Mouse (Mus musculus) lung, postnatal 0 days (tissue): ENCODE results near the gene Spryd3. TPM values are rescaled to one million over a fixed set of nuclear protein-coding genes. Genes with fewer than 3 reads are reported as not detected.

Source experiments
- ATAC-seq: fragments of 200-750 bp; cut with Nextera tagmentation; 2 replicates; pipeline ENCODE4 v1.8.0; 2017; ENCODE audit warnings: moderate library complexity
- DNase-seq: peaks from one replicate; pipeline ENCODE4 v3.0.0-alpha.2; 2016; ENCODE audit warnings: low spot score
- H3K27ac ChIP-seq: fragments of 300-500 bp; sonication (generic); 2 replicates; pipeline ENCODE4 v1.5.1; 2014; ENCODE audit warnings: antibody characterized with exemption, mild to moderate bottlenecking, low read length, mixed read lengths
- H3K27me3 ChIP-seq: fragments of 300-500 bp; sonication (generic); replicated peaks from 2 replicates; pipeline ENCODE4 v1.6.1; 2014; ENCODE audit warnings: low read length, mixed read lengths; ENCODE audit not compliant: insufficient read depth
- H3K36me3 ChIP-seq: fragments of 300-500 bp; sonication (generic); 2 replicates; pipeline ENCODE4 v1.6.1; 2014; ENCODE audit warnings: low read length, mixed read lengths; ENCODE audit not compliant: insufficient read depth
- H3K4me1 ChIP-seq: fragments of 300-500 bp; sonication (generic); 2 replicates; pipeline ENCODE4 v1.6.1; 2014; ENCODE audit warnings: antibody characterized with exemption, low read depth, low read length, mixed read lengths; ENCODE audit not compliant: insufficient read depth
- H3K4me2 ChIP-seq: fragments of 300-500 bp; sonication (generic); replicated peaks from 2 replicates; pipeline ENCODE4 v1.6.1; 2014; ENCODE audit warnings: low read depth, mild to moderate bottlenecking, low read length, moderate library complexity, mixed read lengths
- H3K4me3 ChIP-seq: fragments of 300-500 bp; sonication (generic); 2 replicates; pipeline ENCODE4 v1.5.1; 2014; ENCODE audit warnings: low read depth, low read length
- H3K9ac ChIP-seq: fragments of 300-500 bp; sonication (generic); replicated peaks from 2 replicates; pipeline ENCODE4 v1.6.1; 2014; ENCODE audit warnings: low read depth, mild to moderate bottlenecking
- H3K9me3 ChIP-seq: fragments of 300-500 bp; sonication (generic); 2 replicates; pipeline ENCODE4 v1.6.1; 2016; ENCODE audit warnings: low read length, mixed read lengths
- CTCF ChIP-seq: IDR thresholded peaks from 2 replicates; pipeline ENCODE4 v1.5.1; 2016; ENCODE audit warnings: antibody characterized with exemption, mild to moderate bottlenecking
- EP300 ChIP-seq: IDR thresholded peaks from 2 replicates; pipeline ENCODE4 v1.6.1; 2016; ENCODE audit warnings: antibody characterized with exemption, mild to moderate bottlenecking, control low read depth
- WGBS: fragments of 180-500 bp; shearing (Covaris S2); extraction: QIAGEN DNeasy Blood & Tissue Kit; methylation state at CpG from one replicate; pipeline ENCODE4 v1.1.7; 2014; 5-methylcytosine and 5-hydroxymethylcytosine counted together
- polyA plus RNA-seq: library from polyadenylated mRNA; unstranded; fragments of >200 nt; fragmentation: Nextera tagmentation; extraction: Ambion mirVana; gene quantifications from 2 replicates; pipeline ENCODE4 v1.2.1, GENCODE M21; 2015

Gene Spryd3
- polyA plus RNA-seq, 1 experiment from 2014 or later, result 22.2 TPM

- Histone ChIP-seq H3K4me1 (no peaks in the 10 kb centered on the region), H3K9ac (no peak overlapping the region), H3K4me3 (no peak overlapping the region), H3K4me2 (no peak overlapping the region), H3K9me3 (no peaks in the 10 kb centered on the region), H3K27me3 (no peaks in the 10 kb centered on the region), H3K27ac (no peak overlapping the region), H3K36me3 (peaks cover 71% of the 10 kb centered on the region)
- TF ChIP-seq CTCF (no peak), EP300 (no peak)
- no peak; the same call in 1 of the 2 replicates for ATAC-seq
- 70% methylated on average over 1 of the region's 1 CpGs for WGBS
- no peak for DNase-seq
Measured at GRCm38 (mm10) chr15:102091688-102092087, 44.3 kb downstream of the Spryd3 start.

- no peaks in the 10 kb centered on the region for H3K27me3 ChIP-seq
- peaks cover 77% of the 10 kb centered on the region for H3K36me3 ChIP-seq
- H3K27ac ChIP-seq, result no peak overlapping the region
- no peak overlapping the region for H3K9ac ChIP-seq
- no peaks in the 10 kb centered on the region for H3K4me1 ChIP-seq
- no peak overlapping the region for H3K4me2 ChIP-seq
- 61% methylated on average over 12 of the region's 12 CpGs for WGBS
- H3K4me3 ChIP-seq, result no peak overlapping the region
- TF ChIP-seq CTCF (no peak), EP300 (no peak)
- DNase-seq (no peak), ATAC-seq (no peak)
- no peaks in the 10 kb centered on the region for H3K9me3 ChIP-seq
Measured at GRCm38 (mm10) chr15:102091063-102091679, 44.9 kb downstream of the Spryd3 start.

- H3K36me3 ChIP-seq, result peaks cover 73% of the 10 kb centered on the region
- no peak overlapping the region for H3K27ac ChIP-seq
- H3K9me3 ChIP-seq, result no peaks in the 10 kb centered on the region
- 69% methylated on average over 12 of the region's 12 CpGs for WGBS
- ATAC-seq (no peak), DNase-seq (no peak)
- TF ChIP-seq CTCF (no peak), EP300 (no peak)
- no peak overlapping the region for H3K9ac ChIP-seq
- H3K4me1 ChIP-seq, result no peaks in the 10 kb centered on the region
- no peaks in the 10 kb centered on the region for H3K27me3 ChIP-seq
- H3K4me2 ChIP-seq, result no peak overlapping the region
- H3K4me3 ChIP-seq, result no peak overlapping the region
Measured at GRCm38 (mm10) chr15:102089914-102090585, 46.0 kb downstream of the Spryd3 start.

GRCm38 (mm10) chr15:102083028-102083427, 53.0 kb downstream of the Spryd3 start:
- peaks cover 37% of the 10 kb centered on the region; the same call in 1 of the 2 replicates for H3K36me3 ChIP-seq
- no peak overlapping the region for H3K27ac ChIP-seq
- no peaks in the 10 kb centered on the region for H3K27me3 ChIP-seq
- ATAC-seq, result no peak
- H3K9me3 ChIP-seq, result no peaks in the 10 kb centered on the region
- WGBS, result 67% methylated on average over 4 of the region's 4 CpGs
- TF ChIP-seq EP300 (no peak), CTCF (no peak)
- no peak overlapping the region for H3K9ac ChIP-seq
- DNase-seq, result no peak
- H3K4me1 ChIP-seq, result no peaks in the 10 kb centered on the region
- no peak overlapping the region for H3K4me3 ChIP-seq
- no peak overlapping the region for H3K4me2 ChIP-seq

- 87% methylated on average over 4 of the region's 4 CpGs for WGBS
- H3K9me3 ChIP-seq, result no peaks in the 10 kb centered on the region
- no peak for DNase-seq
- H3K4me2 ChIP-seq, result no peak overlapping the region
- no peak for TF ChIP-seq CTCF
- TF ChIP-seq EP300, result no peak
- no peak overlapping the region for H3K9ac ChIP-seq
- peaks cover 30% of the 10 kb centered on the region; the same call in 1 of the 2 replicates for H3K36me3 ChIP-seq
- no peak for ATAC-seq
- no peak overlapping the region for H3K27ac ChIP-seq
- no peak overlapping the region for H3K4me3 ChIP-seq
- H3K4me1 ChIP-seq, result no peaks in the 10 kb centered on the region
- H3K27me3 ChIP-seq, result no peaks in the 10 kb centered on the region
Measured at GRCm38 (mm10) chr15:102082148-102082547, 53.9 kb downstream of the Spryd3 start.

GRCm38 (mm10) chr15:102080429-102080828, 55.6 kb downstream of the Spryd3 start:
- DNase-seq, result no peak
- Histone ChIP-seq H3K36me3 (peaks cover 19% of the 10 kb centered on the region; the same call in 1 of the 2 replicates), H3K9me3 (no peaks in the 10 kb centered on the region), H3K9ac (no peak overlapping the region), H3K27me3 (no peaks in the 10 kb centered on the region), H3K27ac (no peak overlapping the region), H3K4me1 (peaks cover under 1% of the 10 kb centered on the region; the same call in 1 of the 2 replicates), H3K4me2 (no peak overlapping the region), H3K4me3 (no peak overlapping the region)
- ATAC-seq, result no peak
- 55% methylated on average over 2 of the region's 2 CpGs for WGBS
- TF ChIP-seq CTCF (peak; percentile 44), EP300 (no peak)
